8 mouse cellular contexts compared by ENCODE assay signal in the genomic region with DNA sequence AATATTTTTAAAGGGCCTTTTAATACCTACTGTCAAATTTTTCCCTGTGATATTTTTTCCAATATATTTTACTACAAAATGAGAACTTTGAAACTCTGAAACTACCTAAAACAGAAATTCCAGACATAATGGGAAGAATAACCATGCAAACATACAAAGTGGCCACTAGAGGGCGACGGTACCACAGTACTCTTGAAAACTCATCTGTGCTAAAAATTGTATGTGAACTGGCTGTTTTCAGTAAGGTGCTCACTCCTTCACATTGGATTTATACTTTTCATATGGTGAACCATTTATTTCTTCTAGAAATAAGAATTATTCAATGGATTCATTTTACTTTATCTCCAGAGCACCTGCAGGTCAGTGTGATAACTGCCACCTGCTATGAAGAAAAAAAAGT. TPM values are rescaled to one million over a fixed set of nuclear protein-coding genes. Genes with fewer than 3 reads are reported as not detected.
A peak's percentile ranks its signal among the peaks of the same experiment; 100 is the strongest.
DNase-seq lines count a peak whose midpoint lies in the region; ATAC-seq lines count a peak whose summit lies in the region.

No protein-coding gene starts in this region.

- H3K27ac ChIP-seq in hindbrain, embryonic 14.5 days = no peak overlapping the region

- no peak overlapping the region for H3K9ac ChIP-seq in hindbrain, embryonic 14.5 days

- peaks cover 14% of the 10 kb centered on the region for H3K36me3 ChIP-seq in hindbrain, embryonic 14.5 days (replicated peaks; ENCODE audit: control insufficient read depth, insufficient read depth)

- DNase-seq in gastrocnemius, adult 18-20 months (ENCODE audit: low spot score) = peak; percentile 15
- no peak for DNase-seq in gastrocnemius, postnatal 25 days
- DNase-seq in urinary bladder, postnatal 25 days (ENCODE audit: low spot score) = peak; percentile 31
- DNase-seq in urinary bladder, adult 18-20 months (ENCODE audit: low spot score in 2 of 2) = no peak
- DNase-seq in cerebellum, postnatal 10 days = peak; percentile 66 to 72
- peak; percentile 86 for DNase-seq in hindbrain, embryonic 14.5 days (ENCODE audit: low spot score)
- peak; percentile 18 to 21 for DNase-seq in lung, adult 18-20 months
- DNase-seq in right cerebral cortex, adult 18-20 months = peak; percentile 49

- H3K4me2 ChIP-seq in hindbrain, embryonic 14.5 days (replicated peaks) = no peak overlapping the region

- no peaks in the 10 kb centered on the region for H3K4me1 ChIP-seq in hindbrain, embryonic 14.5 days (replicated peaks; ENCODE audit: control insufficient read depth, insufficient read depth, low read length)

- no peaks in the 10 kb centered on the region for H3K9me3 ChIP-seq in hindbrain, embryonic 14.5 days (ENCODE audit: control insufficient read depth, low read length)

- no peak overlapping the region for H3K4me3 ChIP-seq in hindbrain, embryonic 14.5 days (replicated peaks; ENCODE audit: low read length)

- peak; percentile 51; the same call in 1 of the 2 replicates for ATAC-seq in hindbrain, embryonic 14.5 days (ENCODE audit: low FRiP score)

- WGBS in hindbrain, embryonic 14.5 days = 0% methylated on average over 2 of the region's 2 CpGs

- H3K27me3 ChIP-seq in hindbrain, embryonic 14.5 days (ENCODE audit: control insufficient read depth, insufficient read depth, low read length) = no peaks in the 10 kb centered on the region

RNA-seq across cellular contexts. Expression of a gene that starts 41.5 kb away (rescaled TPM):
- 1 to 10 TPM; 7.0 to 7.4 TPM for total RNA-seq in gastrocnemius, adult 18-20 months (2021)
- 1 to 10 TPM; 5.4 to 5.7 TPM for total RNA-seq in gastrocnemius, postnatal 25 days (2021)
- polyA plus RNA-seq in hindbrain, embryonic 14.5 days (2014; fragmentation: Nextera tagmentation; extraction: Ambion mirVana) = 11.0 and 13.3 TPM in 2 replicates

Comparison
In these comparisons a context has a peak if more than half of its experiments do, and no peak if none do; other contexts are left out.
1. DNase-seq: peak in gastrocnemius, adult 18-20 months (single experiment), urinary bladder, postnatal 25 days (single experiment), cerebellum, postnatal 10 days (2 of 2), hindbrain, embryonic 14.5 days (single experiment), lung, adult 18-20 months (2 of 2) and right cerebral cortex, adult 18-20 months (single experiment); none in gastrocnemius, postnatal 25 days (single experiment) and urinary bladder, adult 18-20 months (0 of 2).